Mouse (Mus musculus): ENCODE data around the gene 9030624G23Rik.
A peak's percentile ranks its signal among the peaks of the same experiment; 100 is the strongest.
"Not testable (repeated sequence)": the region's sequence is repeated elsewhere in the genome, so short reads cannot be mapped to it uniquely, and the experiment has no call there.

9030624G23Rik gene

DNA sequence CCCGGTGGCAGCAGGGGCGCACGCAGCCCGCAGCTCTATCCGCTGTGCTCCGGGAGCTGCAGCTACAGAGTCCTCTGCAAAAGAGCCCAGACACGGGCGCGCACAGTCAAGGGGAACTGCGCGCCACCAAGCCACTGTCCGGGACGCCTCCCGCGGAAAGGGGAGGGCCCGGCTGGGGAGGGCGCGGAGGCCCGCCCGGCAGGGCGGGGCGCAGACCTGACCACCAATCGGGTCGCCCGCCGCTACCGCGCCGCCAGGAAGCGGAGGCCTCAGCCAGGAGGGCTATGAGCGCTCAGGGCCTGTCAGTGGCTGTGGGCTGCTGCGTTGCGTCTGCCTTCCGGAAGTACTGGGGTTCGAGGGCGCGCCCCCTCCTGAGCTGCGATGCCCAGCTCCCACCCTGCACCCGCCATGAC is at the start of gene 9030624G23Rik:
TSS of gene 9030624G23Rik (minus strand) at position 139 of the 413 bp plus-strand sequence.
- peak; percentile 9 for DNase-seq

DNA sequence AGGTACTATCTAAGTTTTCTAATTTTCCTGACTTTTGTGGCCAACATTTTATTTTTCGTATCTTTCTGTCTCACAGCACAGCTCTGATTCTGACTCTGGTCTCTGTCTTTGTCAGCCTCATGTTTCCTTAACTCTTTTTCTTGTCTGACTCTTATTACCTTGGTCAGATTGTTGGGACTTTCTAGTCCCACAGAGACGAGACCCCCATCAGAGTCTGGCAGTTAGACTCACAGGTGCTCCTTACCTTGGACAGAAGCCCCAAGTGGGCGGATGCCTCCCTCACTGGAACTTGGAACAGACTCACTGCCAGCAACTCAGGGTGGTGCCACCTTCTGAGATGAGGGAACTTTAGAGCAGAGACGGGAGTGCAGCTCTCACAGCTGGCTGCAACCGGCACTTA is 13.9 kb downstream of the 9030624G23Rik start:
- DNase-seq = not testable (repeated sequence)

Measured in kidney, adult 18-20 months (tissue).